Mouse (Mus musculus): ENCODE results near the gene Fam184a.

- no peak for TF ChIP-seq POLR2A (IDR thresholded peaks at IDR 0.05; ENCODE audit: low read depth, low read length)
- no peak for TF ChIP-seq CTCF (conservative IDR thresholded peaks at IDR 0.05; ENCODE audit: insufficient read depth, insufficient read length, low read depth, low read length)
Observed at GRCm38 (mm10) chr10:53685806-53686205, 65.1 kb downstream of the Fam184a start.

Measured in kidney, adult 2 months (tissue).